Mouse (Mus musculus) MEL-GATA-1-ER (cell line): ENCODE results near the gene Gapdh.

Experiments
- DNase-seq: peaks from one replicate; pipeline ENCODE4 v3.0.0-alpha.2; 2012; ENCODE audit warnings: low read depth; ENCODE audit errors: extremely low read depth

The Gapdh gene

GRCm38 (mm10) chr6:125149569-125149950 lies 16.7 kb downstream of the Gapdh start:
- DNase-seq = no peak

- DNase-seq = no peak
Observed at GRCm38 (mm10) chr6:125148926-125149568, 17.2 kb downstream of the Gapdh start.

DNA sequence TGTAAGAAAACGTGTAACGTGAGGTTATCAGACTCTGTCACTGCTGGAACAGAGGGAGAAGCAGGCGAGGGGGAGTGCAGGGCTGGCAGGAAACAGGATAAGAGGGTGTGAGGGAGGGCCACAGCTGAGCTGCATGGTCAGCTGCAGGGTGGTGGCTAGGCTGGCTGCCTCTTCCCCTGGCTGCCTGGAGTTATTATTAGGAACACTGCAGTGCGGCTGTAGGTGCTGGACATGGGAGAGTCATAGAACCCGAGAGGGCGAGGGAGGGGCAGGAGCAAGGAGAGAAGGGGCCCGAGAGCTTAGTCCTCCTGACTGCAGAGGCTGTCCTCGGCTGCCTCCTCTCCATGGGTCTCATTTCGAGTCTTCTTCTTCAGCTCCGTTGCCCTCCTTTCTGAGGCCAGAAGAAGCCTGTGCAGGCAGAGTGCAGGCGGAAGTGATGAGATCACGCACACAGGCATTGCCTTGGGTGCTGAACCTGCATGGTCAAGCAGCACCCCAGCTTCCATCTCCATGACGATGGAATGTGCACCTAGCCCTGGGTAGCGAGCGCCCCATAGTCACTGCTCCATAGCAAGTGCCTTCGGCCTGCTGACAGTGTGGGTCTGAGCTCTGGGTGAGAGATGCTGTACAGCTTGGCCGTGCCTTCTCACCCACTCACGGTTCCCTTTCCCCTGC lies 17.9 kb downstream of the Gapdh start:
- no peak for DNase-seq

DNA sequence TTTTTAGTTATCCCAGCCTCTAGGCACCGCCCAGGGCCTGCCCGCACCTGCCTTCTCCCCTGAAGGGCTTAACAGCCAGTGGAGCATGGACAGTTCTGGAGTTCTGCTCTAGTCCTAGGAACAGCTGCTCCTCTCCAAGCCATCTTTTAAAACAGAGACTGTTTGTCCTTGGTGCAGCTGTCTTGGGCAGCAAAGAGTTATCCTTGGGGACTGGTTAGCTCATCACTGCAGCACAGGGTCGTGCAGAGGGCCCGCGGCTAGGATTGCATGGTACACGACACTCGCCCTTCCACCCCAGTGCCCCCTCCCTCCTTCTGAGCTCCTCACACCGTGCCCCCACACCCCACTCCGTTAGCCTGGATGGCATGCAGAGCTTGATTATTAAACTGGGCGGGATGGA lies 18.9 kb downstream of the Gapdh start:
- DNase-seq = no peak

GRCm38 (mm10) chr6:125146797-125147196 lies 19.5 kb downstream of the Gapdh start:
- no peak for DNase-seq

GRCm38 (mm10) chr6:125146148-125146547 lies 20.1 kb downstream of the Gapdh start:
- no peak for DNase-seq

DNA sequence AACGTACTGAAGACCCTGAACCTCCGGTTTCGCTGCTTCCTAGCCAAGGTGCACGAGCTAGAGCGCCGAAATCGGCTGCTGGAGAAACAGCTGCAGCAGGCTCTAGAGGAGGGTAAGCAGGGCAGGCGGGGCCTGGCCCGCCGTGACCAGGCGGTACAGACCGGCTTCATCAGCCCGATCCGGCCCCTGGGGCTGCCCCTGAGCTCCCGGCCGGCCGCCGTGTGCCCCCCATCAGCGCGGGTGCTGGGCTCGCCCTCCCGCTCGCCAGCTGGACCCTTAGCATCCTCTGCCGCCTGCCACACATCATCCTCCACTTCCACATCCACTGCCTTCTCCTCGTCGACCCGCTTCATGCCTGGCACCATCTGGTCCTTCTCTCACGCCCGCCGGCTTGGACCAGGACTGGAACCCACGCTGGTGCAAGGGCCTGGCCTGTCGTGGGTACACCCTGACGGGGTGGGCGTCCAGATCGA lies 20.8 kb downstream of the Gapdh start:
- no peak for DNase-seq

GRCm38 (mm10) chr6:125145001-125145400 lies 21.3 kb downstream of the Gapdh start, which contains the start of gene Iffo1:
Iffo1 (plus strand) TSS chr6:125145241.
- DNase-seq = peak; percentile 51

DNA sequence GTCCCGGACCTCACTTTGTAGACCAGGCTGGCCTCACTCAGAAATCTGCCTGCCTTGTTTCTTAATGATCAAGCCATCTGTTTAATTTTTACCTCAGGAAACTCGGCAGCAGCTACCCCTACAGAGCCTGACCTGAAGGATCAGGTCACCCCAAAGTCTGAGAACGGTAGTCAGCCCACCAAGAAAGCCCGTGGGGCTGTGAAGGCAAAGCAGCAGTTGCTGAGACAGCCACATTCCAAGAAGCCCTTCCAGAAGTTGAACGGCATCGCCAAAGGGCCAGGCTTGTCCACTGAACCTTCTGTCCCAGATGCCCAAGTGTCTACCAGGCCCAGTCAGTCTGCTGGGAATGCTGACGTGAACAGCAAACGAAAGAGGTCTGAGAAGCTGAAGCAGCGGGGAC lies 22.4 kb downstream of the Gapdh start:
- no peak for DNase-seq

- no peak for DNase-seq
Observed at GRCm38 (mm10) chr6:125143128-125143527, 23.1 kb downstream of the Gapdh start.

DNA sequence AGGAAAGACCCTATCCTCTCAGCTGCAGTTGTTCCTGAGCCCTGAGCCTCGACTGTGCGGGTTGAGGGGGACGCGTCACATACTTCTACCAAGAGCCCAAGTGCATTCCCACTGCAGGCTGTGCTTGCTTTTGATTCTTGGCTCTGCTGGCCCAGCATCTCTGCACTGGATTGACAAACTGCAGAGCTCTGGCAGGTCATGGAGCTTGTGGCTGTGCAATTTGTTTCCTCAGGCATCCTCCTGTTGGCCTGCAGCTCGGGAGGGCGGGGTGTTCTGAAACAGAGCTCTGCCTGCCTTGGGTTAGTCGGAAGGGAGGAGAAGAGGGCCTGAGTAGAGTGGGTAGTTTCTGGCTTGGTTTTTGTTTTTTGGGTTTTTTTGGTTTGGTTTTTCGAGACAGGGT lies 23.8 kb downstream of the Gapdh start:
- DNase-seq = no peak

DNA sequence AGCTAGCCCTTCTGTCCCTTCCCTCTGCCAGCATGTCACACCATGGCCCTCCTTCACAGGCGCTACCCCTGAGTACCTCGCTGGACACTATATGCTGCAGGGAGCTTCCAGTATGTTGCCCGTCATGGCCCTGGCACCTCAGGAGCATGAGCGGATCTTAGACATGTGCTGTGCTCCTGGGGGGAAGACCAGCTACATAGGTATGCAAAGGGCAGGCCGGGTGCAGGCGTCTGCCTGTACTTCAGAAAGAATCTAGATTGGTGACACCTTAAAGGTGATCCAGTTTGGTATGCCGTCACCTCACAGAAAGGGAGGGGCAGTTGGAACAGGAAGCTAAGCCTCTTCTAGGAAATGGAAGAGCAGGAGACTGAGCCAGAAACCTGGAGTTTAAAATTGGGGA lies 26.5 kb downstream of the Gapdh start:
- no peak for DNase-seq

DNA sequence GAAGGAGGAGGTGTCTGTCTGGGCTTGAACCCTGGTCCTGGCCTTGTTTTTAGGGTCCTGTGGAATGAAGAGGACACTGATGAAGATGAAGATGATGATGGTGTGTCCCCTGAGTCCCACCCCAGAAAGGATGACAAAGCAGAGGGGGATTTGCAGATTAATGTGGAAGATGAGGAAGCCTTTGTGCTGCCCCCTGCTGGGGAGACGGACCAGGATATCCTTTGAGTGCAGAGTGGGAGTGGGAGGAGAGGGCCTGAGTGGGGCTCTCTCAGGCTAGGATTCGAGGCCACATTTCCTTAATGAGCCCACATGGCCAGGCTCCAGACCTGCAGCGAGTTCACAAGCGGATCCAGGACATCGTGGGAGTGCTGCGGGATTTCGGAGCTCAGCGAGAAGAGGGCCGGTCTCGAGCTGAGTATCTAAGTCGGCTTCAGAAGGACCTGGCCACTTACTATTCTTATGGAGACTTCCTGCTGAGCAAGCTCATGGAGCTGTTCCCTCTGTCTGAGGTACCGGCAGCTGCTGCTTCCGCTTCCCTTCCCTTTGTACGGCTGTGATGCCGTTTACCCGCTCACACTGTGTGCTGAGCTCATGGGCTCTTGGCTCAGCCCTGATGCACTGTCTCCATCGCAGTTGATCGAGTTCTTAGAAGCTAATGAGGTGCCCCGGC lies 29.1 kb downstream of the Gapdh start:
- DNase-seq = no peak

GRCm38 (mm10) chr6:125132470-125132869 lies 33.8 kb downstream of the Gapdh start:
- no peak for DNase-seq

DNA sequence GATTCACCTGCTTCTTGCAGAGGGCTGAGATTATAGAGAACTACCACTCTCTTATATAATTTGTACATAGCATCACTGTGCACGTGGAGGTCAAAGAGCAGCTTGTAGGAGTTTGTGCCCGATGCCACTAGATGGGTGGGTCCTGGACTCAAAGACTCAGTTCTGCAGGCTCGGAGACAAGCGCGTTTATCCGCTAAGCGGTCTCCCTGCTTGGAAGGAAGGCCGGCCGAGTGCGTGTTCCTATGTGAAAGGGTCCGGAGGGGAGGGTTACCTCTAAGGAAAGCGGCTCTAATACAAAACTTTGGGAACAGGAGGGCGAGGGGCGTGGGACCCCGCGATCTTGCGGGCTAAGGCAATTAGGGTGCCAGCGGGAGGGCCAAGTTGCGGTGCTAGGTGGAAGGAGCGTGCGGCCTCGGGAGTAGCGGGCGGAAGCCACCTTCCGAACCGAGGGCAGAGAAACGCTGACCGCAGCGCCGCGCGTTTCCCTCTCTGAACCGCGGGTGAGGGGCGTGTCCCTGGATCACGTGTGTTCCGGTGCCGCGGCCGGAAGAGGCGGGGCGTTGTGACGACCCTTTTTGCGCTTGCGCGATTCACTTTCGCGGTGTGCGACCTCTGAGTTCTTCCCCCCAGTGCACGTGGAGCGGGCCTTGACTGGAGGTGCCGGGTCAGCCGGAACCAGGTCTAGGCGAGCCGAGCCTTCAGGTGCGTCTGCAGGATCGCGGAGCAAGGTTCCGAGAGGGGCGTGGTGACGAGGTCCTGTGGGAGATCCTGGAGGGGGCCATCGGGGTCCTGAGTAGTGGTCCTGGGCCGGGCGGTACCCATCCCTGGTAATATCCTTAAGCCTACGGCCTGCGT lies 34.7 kb downstream of the Gapdh start, which contains the start of gene Nop2:
Gene Nop2, plus strand, starts transcription at position 608 of the 855 bp plus-strand sequence.
- DNase-seq = peak; percentile 83

GRCm38 (mm10) chr6:125129710-125130402 lies 36.4 kb downstream of the Gapdh start:
- DNase-seq = no peak

- no peak for DNase-seq
Observed at GRCm38 (mm10) chr6:125128724-125129123, 37.5 kb downstream of the Gapdh start.

DNA sequence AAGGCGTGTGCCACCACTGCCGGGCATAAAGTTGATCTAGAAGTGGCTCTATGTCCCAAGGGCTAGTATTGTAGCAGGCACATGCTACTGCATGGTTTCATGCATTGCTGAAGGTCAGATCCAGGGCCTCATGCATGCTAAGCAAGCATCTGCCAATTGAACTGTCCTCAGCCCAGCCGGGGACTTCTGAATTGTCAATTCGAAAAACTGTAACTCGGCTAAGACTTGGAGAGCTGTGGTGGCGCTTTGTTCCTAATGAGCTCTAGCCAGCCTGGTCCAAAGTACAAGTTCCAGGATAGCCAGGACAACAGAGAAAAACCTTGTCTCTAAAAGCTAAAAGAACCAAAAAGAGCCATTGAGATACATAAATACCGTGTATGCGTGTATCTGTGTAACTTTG lies 46.9 kb downstream of the Gapdh start:
- DNase-seq = no peak

DNA sequence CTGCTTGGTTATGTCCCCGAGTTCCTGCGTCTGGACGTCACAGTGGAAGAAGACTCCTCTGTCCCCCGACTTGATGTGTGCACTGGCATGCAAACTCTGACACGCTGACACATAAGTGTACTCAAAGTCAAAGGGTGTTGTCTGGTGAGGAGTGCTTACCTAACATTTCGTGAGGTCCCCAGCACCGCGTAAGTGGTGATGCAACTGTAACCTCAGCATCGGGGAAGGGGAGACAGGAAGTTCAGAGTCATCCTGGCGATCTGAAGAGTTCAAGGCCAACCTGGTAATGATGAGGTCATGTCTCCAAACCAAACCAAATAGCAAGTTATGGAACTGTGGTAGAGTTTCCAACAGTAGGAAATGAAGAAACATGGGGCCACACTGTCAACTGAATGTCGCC lies 53.7 kb downstream of the Gapdh start:
- no peak for DNase-seq
